ENCODE assay signal across 12 mouse cellular contexts in the genomic region with DNA sequence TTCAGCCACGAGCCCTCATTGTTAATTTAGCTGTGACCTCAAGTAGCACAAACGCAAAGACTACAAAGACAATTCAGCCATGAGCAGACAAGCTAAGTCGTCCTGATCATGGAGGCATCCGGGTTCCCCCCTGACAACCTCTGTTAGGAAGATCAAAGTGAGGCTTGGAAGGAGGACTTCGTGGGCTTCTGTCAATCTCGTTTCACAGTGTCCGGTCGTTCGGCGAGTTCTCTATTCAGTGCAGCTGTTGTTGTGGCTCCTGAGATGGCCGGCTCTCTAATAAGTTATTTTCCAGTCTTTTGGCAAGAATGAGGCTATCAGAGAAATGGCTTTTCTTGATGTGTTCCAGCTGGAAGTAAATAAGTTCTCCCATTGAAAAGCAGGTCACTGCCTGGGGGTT.
A peak's percentile ranks its signal among the peaks of the same experiment; 100 is the strongest.
DNase-seq lines count a peak whose midpoint lies in the region; ATAC-seq lines count a peak whose summit lies in the region.
"Had no signal": no experiment of that assay in that cellular context is flagged by ENCODE, and none has a peak within 500 bp of the region (broad histone marks: within the 10 kb centered on the region; RNA-seq: fewer than 3 reads in every experiment).

No protein-coding gene starts in this region.

- no peaks in the 10 kb centered on the region for H3K9me3 ChIP-seq in embryonic facial prominence, embryonic 11.5 days (replicated peaks; ENCODE audit: control insufficient read depth, low read length)
- no peaks in the 10 kb centered on the region for H3K9me3 ChIP-seq in limb, embryonic 10.5 days (replicated peaks)
- H3K9me3 ChIP-seq in midbrain, embryonic 16.5 days (replicated peaks; ENCODE audit: control insufficient read depth, low read length, poor library complexity, severe bottlenecking) = no peaks in the 10 kb centered on the region

- 4% methylated on average over 11 of the region's 11 CpGs for WGBS in embryonic facial prominence, embryonic 11.5 days
- 14% methylated on average over 11 of the region's 11 CpGs for WGBS in limb, embryonic 10.5 days
- WGBS in midbrain, embryonic 16.5 days = 4% methylated on average over 11 of the region's 11 CpGs

- no peaks in the 10 kb centered on the region for H3K36me3 ChIP-seq in embryonic facial prominence, embryonic 11.5 days (replicated peaks; ENCODE audit: control insufficient read depth, insufficient read depth, low read depth, low read length)
- H3K36me3 ChIP-seq in limb, embryonic 10.5 days = no peaks in the 10 kb centered on the region
- H3K36me3 ChIP-seq in midbrain, embryonic 16.5 days (ENCODE audit: control insufficient read depth, insufficient read depth, low read length) = no peaks in the 10 kb centered on the region

- H3K27me3 ChIP-seq in embryonic facial prominence, embryonic 11.5 days (ENCODE audit: control insufficient read depth, insufficient read depth, low read length) = no peaks in the 10 kb centered on the region
- H3K27me3 ChIP-seq in limb, embryonic 10.5 days (ENCODE audit: low read depth, poor library complexity, severe bottlenecking) = no peaks in the 10 kb centered on the region
- H3K27me3 ChIP-seq in midbrain, embryonic 16.5 days (ENCODE audit: control insufficient read depth, insufficient read depth, low read depth, low read length) = no peaks in the 10 kb centered on the region
- H3K27me3 ChIP-seq: CH12.LX had no signal

- H3K9ac ChIP-seq in embryonic facial prominence, embryonic 11.5 days (replicated peaks; ENCODE audit: low read length) = no peak overlapping the region
- H3K9ac ChIP-seq in midbrain, embryonic 16.5 days (ENCODE audit: low read depth, low read length) = peak overlapping the region; percentile 22; the same call in 1 of the 2 replicates
- H3K9ac ChIP-seq: liver, embryonic 14.5 days had no signal

- H3K4me1 ChIP-seq in embryonic facial prominence, embryonic 11.5 days (ENCODE audit: control insufficient read depth, insufficient read depth, low read length) = no peaks in the 10 kb centered on the region
- H3K4me1 ChIP-seq in limb, embryonic 10.5 days = peaks cover 58% of the 10 kb centered on the region
- H3K4me1 ChIP-seq in midbrain, embryonic 16.5 days (ENCODE audit: control insufficient read depth, insufficient read depth, low read length) = peaks cover 12% of the 10 kb centered on the region

- no peak overlapping the region for H3K27ac ChIP-seq in embryonic facial prominence, embryonic 11.5 days (replicated peaks; ENCODE audit: low read depth, low read length)
- H3K27ac ChIP-seq in limb, embryonic 10.5 days = peak overlapping the region; percentile 80
- no peak overlapping the region for H3K27ac ChIP-seq in midbrain, embryonic 16.5 days (ENCODE audit: low read length)
- H3K27ac ChIP-seq: liver, embryonic 14.5 days had no signal

- peak; percentile 13 for DNase-seq in kidney, adult 9 months
- DNase-seq in kidney, adult 11 months = no peak
- peak; percentile 50 for DNase-seq in embryonic facial prominence, embryonic 11.5 days (ENCODE audit: low spot score)
- DNase-seq in limb, embryonic 10.5 days (ENCODE audit: low spot score) = peak; percentile 43
- no peak for DNase-seq in spleen, adult 18-20 months
- DNase-seq in layer of hippocampus, adult 9-10 months (ENCODE audit: low spot score) = no peak
- no peak for DNase-seq in yolk sac, embryonic 10.5 days (ENCODE audit: low spot score)
- DNase-seq: cerebellum, postnatal 25 days; layer of hippocampus, adult 9-11 months had no signal

- no peak for ATAC-seq in embryonic facial prominence, embryonic 11.5 days (replicated peaks; ENCODE audit: insufficient number of reproducible peaks, low FRiP score, low TSS enrichment, low read depth)
- no peak for ATAC-seq in midbrain, embryonic 16.5 days

- H3K4me2 ChIP-seq in embryonic facial prominence, embryonic 11.5 days (ENCODE audit: low read depth, low read length) = no peak overlapping the region
- H3K4me2 ChIP-seq in midbrain, embryonic 16.5 days (ENCODE audit: low read length) = peak overlapping the region; percentile 12; the same call in 1 of the 2 replicates

- no peak overlapping the region for H3K4me3 ChIP-seq in embryonic facial prominence, embryonic 11.5 days (ENCODE audit: low read depth, low read length)
- H3K4me3 ChIP-seq in limb, embryonic 10.5 days = 0 out of 2 replicates have a peak overlapping the region, but pooled peaks have one; percentile 2
- peak overlapping the region; percentile 3; the same call in 1 of the 2 replicates for H3K4me3 ChIP-seq in midbrain, embryonic 16.5 days (ENCODE audit: low read depth, low read length)

Comparison
In these comparisons a context has a peak if more than half of its experiments do, and no peak if none do; other contexts are left out.
1. DNase-seq: peak in kidney, adult 9 months (single experiment), embryonic facial prominence, embryonic 11.5 days (single experiment) and limb, embryonic 10.5 days (single experiment); none in kidney, adult 11 months (single experiment), spleen, adult 18-20 months (0 of 2), layer of hippocampus, adult 9-10 months (single experiment) and yolk sac, embryonic 10.5 days (single experiment).